In genomic region chr12:118984852-118985251, GRCm38 (mm10) we compare ENCODE assay signal across 31 mouse cellular contexts. TPM values are rescaled to one million over a fixed set of nuclear protein-coding genes. Genes with fewer than 3 reads are reported as not detected.
"Had no signal": no experiment of that assay in that cellular context is flagged by ENCODE, and none has a peak within 500 bp of the region (broad histone marks: within the 10 kb centered on the region; RNA-seq: fewer than 3 reads in every experiment).

No protein-coding gene starts in this region.

- H3K9ac ChIP-seq: limb, embryonic 12.5 days; liver, embryonic 12.5 days; liver, embryonic 15.5 days; lung, embryonic 15.5 days; midbrain, embryonic 13.5 days; neural tube, embryonic 13.5 days had no signal

- H3K9me3 ChIP-seq: liver, embryonic 12.5 days; liver, embryonic 15.5 days; lung, embryonic 15.5 days; midbrain, embryonic 10.5 days; midbrain, embryonic 13.5 days; neural tube, embryonic 13.5 days had no signal

- H3K4me3 ChIP-seq: layer of hippocampus, adult 2 months; limb, embryonic 12.5 days; liver, embryonic 12.5 days; liver, embryonic 15.5 days; lung, embryonic 15.5 days; megakaryocyte, embryonic 14.5 days; midbrain, embryonic 10.5 days; midbrain, embryonic 13.5 days; myocyte; neural tube, embryonic 13.5 days had no signal

- ATAC-seq: intestine, postnatal 0 days; liver, embryonic 12.5 days; midbrain, embryonic 13.5 days; midbrain, embryonic 16.5 days had no signal

- DNase-seq: kidney, adult 2 months; kidney, postnatal 25 days; layer of hippocampus, adult 9-11 months; liver; lung, adult 18-20 months; lung, postnatal 10 days; lung, postnatal 36 days; retina, postnatal 1 day; right cerebral cortex, postnatal 4 days; thymus, postnatal 25 days had no signal

- H3K27ac ChIP-seq: kidney, postnatal 0 days; layer of hippocampus, adult 2 months; limb, embryonic 12.5 days; liver, embryonic 12.5 days; liver, embryonic 15.5 days; lung, embryonic 15.5 days; midbrain, embryonic 10.5 days; midbrain, embryonic 13.5 days; neural tube, embryonic 13.5 days; stomach, postnatal 0 days had no signal

- H3K4me1 ChIP-seq: limb, embryonic 12.5 days; liver, embryonic 12.5 days; liver, embryonic 15.5 days; lung, embryonic 15.5 days; megakaryocyte, embryonic 14.5 days; midbrain, embryonic 10.5 days; midbrain, embryonic 13.5 days; neural tube, embryonic 13.5 days had no signal

- H3K4me2 ChIP-seq: limb, embryonic 12.5 days; liver, embryonic 12.5 days; liver, embryonic 15.5 days; lung, embryonic 15.5 days; midbrain, embryonic 13.5 days; neural tube, embryonic 13.5 days had no signal

- H3K27me3 ChIP-seq: limb, embryonic 12.5 days; liver, embryonic 12.5 days; liver, embryonic 15.5 days; lung, embryonic 15.5 days; megakaryocyte, embryonic 14.5 days; midbrain, embryonic 13.5 days; neural tube, embryonic 13.5 days had no signal

- H3K36me3 ChIP-seq: limb, embryonic 12.5 days; liver, embryonic 12.5 days; liver, embryonic 15.5 days; lung, embryonic 15.5 days; midbrain, embryonic 10.5 days; midbrain, embryonic 13.5 days; neural tube, embryonic 13.5 days had no signal

RNA-seq across cellular contexts. Expression of gene Abcb5, which starts 18.6 kb away (rescaled TPM):
- total RNA-seq: layer of hippocampus, adult 2 months; layer of hippocampus, postnatal 25 days; left cerebral cortex, postnatal 25 days; monocyte, adult 5-6 weeks; neutrophil, adult 5-6 weeks had no signal
- polyA plus RNA-seq: intestine, postnatal 0 days; kidney, adult 2 months; kidney, embryonic 14.5 days; kidney, postnatal 0 days; large intestine, adult 2 months; limb, embryonic 12.5 days; liver, embryonic 12.5 days; liver, embryonic 15.5 days; lung, embryonic 15.5 days; midbrain, embryonic 10.5 days; midbrain, embryonic 13.5 days; midbrain, embryonic 16.5 days; myocyte; neural tube, embryonic 13.5 days; stomach, embryonic 14.5 days; stomach, postnatal 0 days had no signal
